Mouse (Mus musculus): ENCODE data around the gene F2r. TPM values are rescaled to one million over a fixed set of nuclear protein-coding genes. Genes with fewer than 3 reads are reported as not detected.

The F2r gene
- polyA plus RNA-seq, 2 experiments = 11.5 to 25.7 TPM

DNA sequence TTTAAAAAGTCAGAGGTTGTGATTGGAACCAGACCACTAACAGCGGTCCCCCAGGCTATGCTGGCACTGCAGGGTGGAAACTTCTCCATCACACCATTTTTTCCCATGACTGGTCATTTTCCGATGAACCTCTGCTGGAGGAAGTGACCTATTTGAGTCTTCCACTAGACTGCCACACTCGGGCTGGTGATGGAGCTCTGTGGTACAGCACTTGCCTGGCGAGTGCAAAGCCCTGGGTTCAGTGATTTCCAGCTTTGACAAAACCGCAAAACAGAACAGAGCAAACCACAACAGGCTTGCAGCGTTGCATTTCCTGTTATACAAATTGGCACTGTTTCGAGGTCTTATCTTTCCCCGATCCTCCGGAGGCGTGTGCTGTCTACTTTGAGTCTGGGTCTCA lies 25.4 kb downstream of the F2r start:
- no peak overlapping the region for H3K9ac ChIP-seq (replicated peaks)
- no peaks in the 10 kb centered on the region; the same call in none of the 2 replicates for H3K27me3 ChIP-seq (ENCODE audit: control insufficient read depth, insufficient read depth, low read length)
- no peaks in the 10 kb centered on the region for H3K9me3 ChIP-seq (ENCODE audit: control insufficient read depth, low read length)
- no peaks in the 10 kb centered on the region; a peak in 1 of 4 replicates for H3K4me1 ChIP-seq (replicated peaks; ENCODE audit: control insufficient read depth in 2 of 2, insufficient read depth in 2 of 2, low read length in 1 of 2)
- DNase-seq (ENCODE audit: low read depth in 3 of 3, low spot score in 3 of 3) (no peak), ATAC-seq (ENCODE audit: insufficient read depth) (no peak)
- 16% methylated on average over 10 of the region's 10 CpGs for WGBS (ENCODE audit: insufficient replicate concordance)
- TF ChIP-seq CTCF (IDR thresholded peaks at IDR 0.05; ENCODE audit: low read depth) (no peak), EP300 (IDR thresholded peaks at IDR 0.05; ENCODE audit: low read depth) (no peak)
- H3K4me2 ChIP-seq (ENCODE audit: low read depth) = no peak overlapping the region
- H3K4me3 ChIP-seq (ENCODE audit: insufficient read depth in 1 of 2, low read depth in 2 of 2, low read length in 2 of 2) = no peak overlapping the region
- H3K36me3 ChIP-seq (replicated peaks; ENCODE audit: control insufficient read depth, insufficient read depth, low read depth) = no peaks in the 10 kb centered on the region
- no peak overlapping the region for H3K27ac ChIP-seq

GRCm38 (mm10) chr13:95591606-95592005 lies 26.7 kb downstream of the F2r start:
- ATAC-seq (ENCODE audit: insufficient read depth) = no peak
- Histone ChIP-seq H3K4me1 (replicated peaks; ENCODE audit: control insufficient read depth in 2 of 2, insufficient read depth in 2 of 2, low read length in 1 of 2) (no peaks in the 10 kb centered on the region; a peak in 1 of 4 replicates), H3K36me3 (replicated peaks; ENCODE audit: control insufficient read depth, insufficient read depth, low read depth) (no peaks in the 10 kb centered on the region), H3K27me3 (ENCODE audit: control insufficient read depth, insufficient read depth, low read length) (no peaks in the 10 kb centered on the region; the same call in none of the 2 replicates), H3K9me3 (ENCODE audit: control insufficient read depth, low read length) (no peaks in the 10 kb centered on the region), H3K4me2 (ENCODE audit: low read depth) (no peak overlapping the region), H3K27ac (no peak overlapping the region), H3K4me3 (ENCODE audit: insufficient read depth in 1 of 2, low read depth in 2 of 2, low read length in 2 of 2) (no peak overlapping the region), H3K9ac (replicated peaks) (no peak overlapping the region)
- TF ChIP-seq EP300 (IDR thresholded peaks at IDR 0.05; ENCODE audit: low read depth) (no peak), CTCF (IDR thresholded peaks at IDR 0.05; ENCODE audit: low read depth) (no peak)
- WGBS (ENCODE audit: insufficient replicate concordance) = 60% methylated on average over 3 of the region's 3 CpGs
- DNase-seq (ENCODE audit: low read depth in 3 of 3, low spot score in 3 of 3) = no peak

GRCm38 (mm10) chr13:95587628-95588027 lies 30.7 kb downstream of the F2r start:
- Histone ChIP-seq H3K4me1 (replicated peaks; ENCODE audit: control insufficient read depth in 2 of 2, insufficient read depth in 2 of 2, low read length in 1 of 2) (no peaks in the 10 kb centered on the region), H3K4me3 (ENCODE audit: insufficient read depth in 1 of 2, low read depth in 2 of 2, low read length in 2 of 2) (no peak overlapping the region), H3K9ac (replicated peaks) (no peak overlapping the region), H3K9me3 (ENCODE audit: control insufficient read depth, low read length) (no peaks in the 10 kb centered on the region), H3K27me3 (ENCODE audit: control insufficient read depth, insufficient read depth, low read length) (no peaks in the 10 kb centered on the region; the same call in none of the 2 replicates), H3K36me3 (replicated peaks; ENCODE audit: control insufficient read depth, insufficient read depth, low read depth) (no peaks in the 10 kb centered on the region), H3K4me2 (ENCODE audit: low read depth) (no peak overlapping the region), H3K27ac (no peak overlapping the region)
- WGBS (ENCODE audit: insufficient replicate concordance) = 59% methylated on average over 4 of the region's 4 CpGs
- ATAC-seq (ENCODE audit: insufficient read depth) (no peak), DNase-seq (ENCODE audit: low read depth in 3 of 3, low spot score in 3 of 3) (no peak)
- TF ChIP-seq CTCF (IDR thresholded peaks at IDR 0.05; ENCODE audit: low read depth) (no peak), EP300 (IDR thresholded peaks at IDR 0.05; ENCODE audit: low read depth) (no peak)

- Histone ChIP-seq H3K27me3 (ENCODE audit: control insufficient read depth, insufficient read depth, low read length) (no peaks in the 10 kb centered on the region; the same call in 1 of the 2 replicates), H3K9me3 (ENCODE audit: control insufficient read depth, low read length) (no peaks in the 10 kb centered on the region), H3K4me1 (replicated peaks; ENCODE audit: control insufficient read depth in 2 of 2, insufficient read depth in 2 of 2, low read length in 1 of 2) (no peaks in the 10 kb centered on the region), H3K36me3 (replicated peaks; ENCODE audit: control insufficient read depth, insufficient read depth, low read depth) (no peaks in the 10 kb centered on the region), H3K4me2 (ENCODE audit: low read depth) (no peak overlapping the region), H3K9ac (replicated peaks) (no peak overlapping the region), H3K4me3 (ENCODE audit: insufficient read depth in 1 of 2, low read depth in 2 of 2, low read length in 2 of 2) (no peak overlapping the region), H3K27ac (no peak overlapping the region)
- ATAC-seq (ENCODE audit: insufficient read depth) = no peak
- DNase-seq (ENCODE audit: low read depth in 3 of 3, low spot score in 3 of 3) = no peak
- 71% methylated on average over 5 of the region's 5 CpGs for WGBS (ENCODE audit: insufficient replicate concordance)
- TF ChIP-seq EP300 (IDR thresholded peaks at IDR 0.05; ENCODE audit: low read depth) = no peak
- TF ChIP-seq CTCF (IDR thresholded peaks at IDR 0.05; ENCODE audit: low read depth) = no peak
Observed at GRCm38 (mm10) chr13:95584898-95585297, 33.4 kb downstream of the F2r start.

GRCm38 (mm10) chr13:95583237-95584189 lies 34.8 kb downstream of the F2r start:
- Histone ChIP-seq H3K27me3 (ENCODE audit: control insufficient read depth, insufficient read depth, low read length) (no peaks in the 10 kb centered on the region; the same call in 1 of the 2 replicates), H3K4me1 (replicated peaks; ENCODE audit: control insufficient read depth in 2 of 2, insufficient read depth in 2 of 2, low read length in 1 of 2) (no peaks in the 10 kb centered on the region), H3K36me3 (replicated peaks; ENCODE audit: control insufficient read depth, insufficient read depth, low read depth) (no peaks in the 10 kb centered on the region), H3K27ac (no peak overlapping the region), H3K9ac (replicated peaks) (no peak overlapping the region), H3K9me3 (ENCODE audit: control insufficient read depth, low read length) (no peaks in the 10 kb centered on the region), H3K4me3 (ENCODE audit: insufficient read depth in 1 of 2, low read depth in 2 of 2, low read length in 2 of 2) (no peak overlapping the region), H3K4me2 (ENCODE audit: low read depth) (no peak overlapping the region)
- WGBS (ENCODE audit: insufficient replicate concordance) = 65% methylated on average over 19 of the region's 19 CpGs
- DNase-seq (ENCODE audit: low read depth in 3 of 3, low spot score in 3 of 3) (no peak), ATAC-seq (ENCODE audit: insufficient read depth) (no peak)
- TF ChIP-seq EP300 (IDR thresholded peaks at IDR 0.05; ENCODE audit: low read depth) (no peak), CTCF (IDR thresholded peaks at IDR 0.05; ENCODE audit: low read depth) (no peak)

All from liver, embryonic 14.5 days (tissue).